Mouse (Mus musculus) hindbrain, embryonic 12.5 days (tissue): ENCODE data around the gene Dusp7. TPM values are rescaled to one million over a fixed set of nuclear protein-coding genes. Genes with fewer than 3 reads are reported as not detected.

Source experiments
- ATAC-seq: fragments of 200-750 bp; cut with Nextera tagmentation; 2 replicates; pipeline ENCODE4 v1.8.0; 2017; ENCODE audit warnings: moderate TSS enrichment; ENCODE audit not compliant: low FRiP score
- H3K27ac ChIP-seq: fragments of 300-500 bp; sonication (generic); 2 replicates; pipeline ENCODE4 v1.5.1; 2016; ENCODE audit warnings: mild to moderate bottlenecking
- H3K27me3 ChIP-seq: fragments of 300-500 bp; sonication (generic); 2 replicates; pipeline ENCODE4 v1.6.1; 2016; ENCODE audit warnings: mild to moderate bottlenecking
- H3K36me3 ChIP-seq: fragments of 300-500 bp; sonication (generic); 2 replicates; pipeline ENCODE4 v1.6.1; 2016; ENCODE audit warnings: mild to moderate bottlenecking
- H3K4me1 ChIP-seq: fragments of 300-500 bp; sonication (generic); 2 replicates; pipeline ENCODE4 v1.6.1; 2016
- H3K4me2 ChIP-seq: fragments of 300-500 bp; sonication (generic); replicated peaks from 2 replicates; pipeline ENCODE4 v1.6.1; 2016; ENCODE audit warnings: mild to moderate bottlenecking
- H3K4me3 ChIP-seq: fragments of 300-500 bp; sonication (generic); 2 replicates; pipeline ENCODE4 v1.5.1; 2016; ENCODE audit warnings: mild to moderate bottlenecking
- H3K9ac ChIP-seq: fragments of 300-500 bp; sonication (generic); 2 replicates; pipeline ENCODE4 v1.6.1; 2016; ENCODE audit warnings: mild to moderate bottlenecking, moderate library complexity
- H3K9me3 ChIP-seq: fragments of 300-500 bp; sonication (generic); replicated peaks from 2 replicates; pipeline ENCODE4 v1.6.1; 2016; ENCODE audit warnings: mild to moderate bottlenecking
- WGBS: fragments of 180-500 bp; shearing (Covaris S2); methylation state at CpG from one replicate; pipeline ENCODE4 v1.1.7; 2016; 5-methylcytosine and 5-hydroxymethylcytosine counted together
- polyA plus RNA-seq: library from polyadenylated mRNA; unstranded; fragments of >200 nt; fragmentation: Nextera tagmentation; extraction: Ambion mirVana; gene quantifications from 2 replicates; pipeline ENCODE4 v1.2.1, GENCODE M21; 2016

Dusp7 gene
- polyA plus RNA-seq, 1 experiment from 2014 or later = 26.9 TPM

GRCm38 (mm10) chr9:106339730-106340129, 28.7 kb upstream of the Dusp7 start:
- H3K36me3 ChIP-seq = no peaks in the 10 kb centered on the region
- H3K27me3 ChIP-seq = no peaks in the 10 kb centered on the region
- peak overlapping the region; percentile 84 for H3K27ac ChIP-seq
- peaks cover 54% of the 10 kb centered on the region for H3K4me1 ChIP-seq
- no peak overlapping the region for H3K9ac ChIP-seq
- WGBS = 84% methylated on average over 4 of the region's 4 CpGs
- no peak overlapping the region for H3K4me3 ChIP-seq
- H3K9me3 ChIP-seq = no peaks in the 10 kb centered on the region
- no peak for ATAC-seq
- H3K4me2 ChIP-seq = no peak overlapping the region

- Histone ChIP-seq H3K9ac (no peak overlapping the region), H3K4me3 (no peak overlapping the region), H3K4me1 (peaks cover 57% of the 10 kb centered on the region), H3K4me2 (no peak overlapping the region), H3K27ac (peak overlapping the region; percentile 44), H3K27me3 (no peaks in the 10 kb centered on the region), H3K36me3 (no peaks in the 10 kb centered on the region), H3K9me3 (no peaks in the 10 kb centered on the region)
- 64% methylated on average over 13 of the region's 13 CpGs for WGBS
- no peak for ATAC-seq
These were observed 27.7 kb upstream of the Dusp7 start for GRCm38 (mm10) chr9:106340501-106341312.

GRCm38 (mm10) chr9:106341313-106341686, 27.1 kb upstream of the Dusp7 start:
- Histone ChIP-seq H3K9me3 (no peaks in the 10 kb centered on the region), H3K9ac (no peak overlapping the region), H3K27ac (peak overlapping the region; percentile 44), H3K27me3 (no peaks in the 10 kb centered on the region), H3K4me2 (no peak overlapping the region), H3K36me3 (no peaks in the 10 kb centered on the region), H3K4me1 (peaks cover 57% of the 10 kb centered on the region), H3K4me3 (no peak overlapping the region)
- WGBS = 70% methylated on average over 3 of the region's 3 CpGs
- no peak for ATAC-seq

GRCm38 (mm10) chr9:106342573-106342972, 25.9 kb upstream of the Dusp7 start:
- Histone ChIP-seq H3K27ac (no peak overlapping the region), H3K4me2 (no peak overlapping the region), H3K9ac (no peak overlapping the region), H3K36me3 (no peaks in the 10 kb centered on the region), H3K9me3 (no peaks in the 10 kb centered on the region), H3K27me3 (no peaks in the 10 kb centered on the region), H3K4me3 (no peak overlapping the region), H3K4me1 (peaks cover 48% of the 10 kb centered on the region)
- WGBS = 91% methylated on average over 9 of the region's 9 CpGs
- no peak for ATAC-seq

GRCm38 (mm10) chr9:106345167-106345566, 23.3 kb upstream of the Dusp7 start:
- ATAC-seq = no peak
- Histone ChIP-seq H3K36me3 (no peaks in the 10 kb centered on the region), H3K4me1 (peaks cover 28% of the 10 kb centered on the region), H3K27me3 (no peaks in the 10 kb centered on the region), H3K4me3 (no peak overlapping the region), H3K4me2 (no peak overlapping the region), H3K9ac (no peak overlapping the region), H3K9me3 (no peaks in the 10 kb centered on the region), H3K27ac (0 out of 2 replicates have a peak overlapping the region, but pooled peaks have one; percentile 7)
- WGBS = 38% methylated on average over 6 of the region's 6 CpGs

- Histone ChIP-seq H3K36me3 (no peaks in the 10 kb centered on the region), H3K27ac (0 out of 2 replicates have a peak overlapping the region, but pooled peaks have one; percentile 7), H3K4me1 (peaks cover 26% of the 10 kb centered on the region), H3K27me3 (no peaks in the 10 kb centered on the region), H3K4me3 (no peak overlapping the region), H3K9me3 (no peaks in the 10 kb centered on the region), H3K9ac (no peak overlapping the region), H3K4me2 (no peak overlapping the region)
- ATAC-seq = no peak
- 57% methylated on average over 6 of the region's 6 CpGs for whole genome bisulfite sequencing
These were observed 22.8 kb upstream of the Dusp7 start for GRCm38 (mm10) chr9:106345630-106346029.

GRCm38 (mm10) chr9:106348281-106348680, 20.2 kb upstream of the Dusp7 start:
- Histone ChIP-seq H3K4me2 (no peak overlapping the region), H3K27ac (no peak overlapping the region), H3K4me3 (no peak overlapping the region), H3K9ac (no peak overlapping the region), H3K27me3 (no peaks in the 10 kb centered on the region), H3K4me1 (peaks cover 14% of the 10 kb centered on the region; the same call in 1 of the 2 replicates), H3K9me3 (no peaks in the 10 kb centered on the region), H3K36me3 (no peaks in the 10 kb centered on the region)
- WGBS = 63% methylated on average over 10 of the region's 10 CpGs
- no peak for ATAC-seq

- Histone ChIP-seq H3K9me3 (no peaks in the 10 kb centered on the region), H3K36me3 (no peaks in the 10 kb centered on the region), H3K27ac (no peak overlapping the region), H3K4me3 (no peak overlapping the region), H3K4me2 (no peak overlapping the region), H3K4me1 (peaks cover 14% of the 10 kb centered on the region; the same call in 1 of the 2 replicates), H3K9ac (no peak overlapping the region), H3K27me3 (no peaks in the 10 kb centered on the region)
- ATAC-seq = 0 out of 2 replicates have a peak, but pooled peaks have one; percentile 11
- WGBS = 64% methylated on average over 2 of the region's 2 CpGs
These were observed 19.4 kb upstream of the Dusp7 start for GRCm38 (mm10) chr9:106349075-106349474.

- Histone ChIP-seq H3K4me1 (peaks cover 23% of the 10 kb centered on the region), H3K4me2 (no peak overlapping the region), H3K27me3 (no peaks in the 10 kb centered on the region), H3K36me3 (no peaks in the 10 kb centered on the region), H3K4me3 (no peak overlapping the region), H3K9ac (no peak overlapping the region), H3K9me3 (no peaks in the 10 kb centered on the region), H3K27ac (no peak overlapping the region; the same call in 1 of the 2 replicates)
- no peak for ATAC-seq
- WGBS = 70% methylated on average over 6 of the region's 6 CpGs
These were observed 17.3 kb upstream of the Dusp7 start for GRCm38 (mm10) chr9:106351178-106351577.

- Histone ChIP-seq H3K27ac (no peak overlapping the region), H3K4me2 (no peak overlapping the region), H3K9me3 (no peaks in the 10 kb centered on the region), H3K4me1 (peaks cover 26% of the 10 kb centered on the region), H3K9ac (no peak overlapping the region), H3K27me3 (no peaks in the 10 kb centered on the region), H3K36me3 (no peaks in the 10 kb centered on the region), H3K4me3 (no peak overlapping the region)
- 74% methylated on average over 6 of the region's 6 CpGs for WGBS
- no peak for ATAC-seq
These were observed 14.7 kb upstream of the Dusp7 start for GRCm38 (mm10) chr9:106353779-106354178.

- WGBS = 82% methylated on average over 6 of the region's 6 CpGs
- Histone ChIP-seq H3K27me3 (no peaks in the 10 kb centered on the region), H3K27ac (0 out of 2 replicates have a peak overlapping the region, but pooled peaks have one; percentile 74), H3K9me3 (no peaks in the 10 kb centered on the region), H3K4me1 (peaks cover 26% of the 10 kb centered on the region), H3K4me2 (no peak overlapping the region), H3K36me3 (no peaks in the 10 kb centered on the region), H3K9ac (no peak overlapping the region), H3K4me3 (no peak overlapping the region)
- no peak for ATAC-seq
These were observed 13.6 kb upstream of the Dusp7 start for GRCm38 (mm10) chr9:106354810-106355209.

- Histone ChIP-seq H3K27me3 (no peaks in the 10 kb centered on the region), H3K36me3 (no peaks in the 10 kb centered on the region), H3K9me3 (no peaks in the 10 kb centered on the region), H3K9ac (no peak overlapping the region), H3K4me2 (no peak overlapping the region), H3K4me3 (no peak overlapping the region), H3K4me1 (peaks cover 26% of the 10 kb centered on the region), H3K27ac (peak overlapping the region; percentile 74)
- WGBS = 64% methylated on average over 10 of the region's 10 CpGs
- no peak for ATAC-seq
These were observed 13.0 kb upstream of the Dusp7 start for GRCm38 (mm10) chr9:106355217-106355974.
